Mouse (Mus musculus): ENCODE data around the gene Eci3. TPM values are rescaled to one million over a fixed set of nuclear protein-coding genes. Genes with fewer than 3 reads are reported as not detected.
"Not testable (repeated sequence)": the region's sequence is repeated elsewhere in the genome, so short reads cannot be mapped to it uniquely, and the experiment has no call there.

The Eci3 gene
- polyA plus RNA-seq, 1 experiment from 2014 or later = 0.58 TPM

DNA sequence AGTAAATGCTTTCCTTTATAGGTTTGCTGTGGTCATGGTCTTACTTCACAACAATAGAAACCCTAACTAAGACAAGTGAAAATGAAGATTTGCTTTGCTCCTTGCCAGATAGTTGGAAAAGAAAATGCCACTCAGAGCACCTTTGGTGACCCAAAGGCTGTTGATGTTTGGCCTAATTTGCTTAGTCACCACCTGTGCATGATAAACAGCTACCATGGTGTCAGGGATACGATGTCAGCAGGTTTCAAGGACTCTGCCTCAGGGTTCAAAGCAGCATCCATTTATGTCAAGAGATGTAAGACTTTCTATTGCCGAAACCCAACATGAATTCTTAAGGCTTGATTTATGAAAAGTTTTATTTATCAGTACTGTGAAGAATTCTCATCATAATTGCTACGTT, 13.8 kb upstream of the Eci3 start:
- no peaks in the 10 kb centered on the region for H3K9me3 ChIP-seq (ENCODE audit: control insufficient read depth, low read length)
- no peak overlapping the region for H3K27ac ChIP-seq (ENCODE audit: low read depth, low read length)
- H3K4me2 ChIP-seq (ENCODE audit: low read depth) = no peak overlapping the region
- H3K9ac ChIP-seq (ENCODE audit: low read length) = no peak overlapping the region
- ATAC-seq (ENCODE audit: insufficient read depth, low FRiP score, low TSS enrichment) = no peak
- H3K27me3 ChIP-seq (ENCODE audit: control insufficient read depth, insufficient read depth, low read length) = no peaks in the 10 kb centered on the region
- no peak overlapping the region for H3K4me3 ChIP-seq (ENCODE audit: low read depth, low read length)
- peaks cover 5% of the 10 kb centered on the region for H3K36me3 ChIP-seq (ENCODE audit: control insufficient read depth, insufficient read depth, low read length)
- 93% methylated on average over 3 of the region's 3 CpGs for WGBS
- no peaks in the 10 kb centered on the region for H3K4me1 ChIP-seq (ENCODE audit: control insufficient read depth, insufficient read depth, low read length)
- no peak for DNase-seq (ENCODE audit: low spot score)

- Histone ChIP-seq H3K9me3 (ENCODE audit: control insufficient read depth, low read length) (no peaks in the 10 kb centered on the region), H3K4me2 (ENCODE audit: low read depth) (no peak overlapping the region), H3K9ac (ENCODE audit: low read length) (no peak overlapping the region), H3K4me1 (ENCODE audit: control insufficient read depth, insufficient read depth, low read length) (no peaks in the 10 kb centered on the region), H3K27ac (ENCODE audit: low read depth, low read length) (no peak overlapping the region), H3K36me3 (ENCODE audit: control insufficient read depth, insufficient read depth, low read length) (peaks cover 5% of the 10 kb centered on the region), H3K27me3 (ENCODE audit: control insufficient read depth, insufficient read depth, low read length) (no peaks in the 10 kb centered on the region), H3K4me3 (ENCODE audit: low read depth, low read length) (no peak overlapping the region)
- DNase-seq (ENCODE audit: low spot score) (no peak), ATAC-seq (ENCODE audit: insufficient read depth, low FRiP score, low TSS enrichment) (no peak)
- 93% methylated on average over 4 of the region's 4 CpGs for WGBS
Observed at GRCm38 (mm10) chr13:34976116-34976515, 12.5 kb upstream of the Eci3 start.

DNA sequence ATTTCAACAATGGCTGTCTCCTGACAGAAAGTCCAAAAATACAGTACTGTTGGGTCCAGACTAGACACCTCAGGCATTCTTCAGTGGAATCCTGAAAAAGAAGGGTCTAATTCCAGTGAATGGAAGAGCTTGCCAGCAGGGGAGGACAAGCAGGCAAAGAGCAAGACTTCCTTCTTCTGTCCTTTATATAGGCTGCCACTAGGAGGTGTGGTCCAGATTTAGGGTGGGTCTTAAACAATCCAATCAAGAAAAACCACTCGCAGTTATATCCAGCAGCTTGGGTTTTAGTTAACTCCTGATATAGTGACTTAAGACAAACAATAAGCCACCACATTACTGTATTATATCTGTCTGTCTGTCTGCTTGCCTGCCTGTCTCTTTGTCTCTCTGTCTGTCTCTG, 10.2 kb upstream of the Eci3 start:
- Histone ChIP-seq H3K9me3 (ENCODE audit: control insufficient read depth, low read length) (no peaks in the 10 kb centered on the region), H3K36me3 (ENCODE audit: control insufficient read depth, insufficient read depth, low read length) (peaks cover 2% of the 10 kb centered on the region; the same call in 1 of the 2 replicates), H3K4me3 (ENCODE audit: low read depth, low read length) (no peak overlapping the region), H3K4me1 (ENCODE audit: control insufficient read depth, insufficient read depth, low read length) (no peaks in the 10 kb centered on the region), H3K4me2 (ENCODE audit: low read depth) (no peak overlapping the region), H3K9ac (ENCODE audit: low read length) (no peak overlapping the region), H3K27me3 (ENCODE audit: control insufficient read depth, insufficient read depth, low read length) (no peaks in the 10 kb centered on the region), H3K27ac (ENCODE audit: low read depth, low read length) (no peak overlapping the region)
- ATAC-seq (ENCODE audit: insufficient read depth, low FRiP score, low TSS enrichment) (no peak), DNase-seq (ENCODE audit: low spot score) (no peak)
- WGBS = 65% methylated on average over 1 of the region's 1 CpGs

DNA sequence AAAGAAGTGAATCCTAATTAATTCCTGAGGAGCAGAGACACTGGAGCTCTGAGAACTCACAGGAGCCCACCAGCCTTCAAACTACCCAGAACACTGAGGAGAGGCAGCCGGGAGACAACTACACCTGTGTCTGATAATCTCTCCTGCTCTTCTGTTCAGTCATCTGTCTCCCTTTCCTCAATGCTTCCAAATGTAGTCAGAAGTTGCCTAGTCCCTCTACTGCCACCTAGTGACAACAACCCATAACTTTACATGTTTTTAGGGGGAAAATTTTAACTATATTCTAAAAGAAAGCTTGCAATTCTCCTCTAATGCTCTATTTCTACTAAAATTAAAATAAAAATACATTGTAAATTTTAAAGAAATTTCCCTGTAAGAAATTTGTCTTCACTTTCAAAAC, 9.5 kb upstream of the Eci3 start:
- Histone ChIP-seq H3K9me3 (ENCODE audit: control insufficient read depth, low read length) (no peaks in the 10 kb centered on the region), H3K4me2 (ENCODE audit: low read depth) (no peak overlapping the region), H3K4me1 (ENCODE audit: control insufficient read depth, insufficient read depth, low read length) (no peaks in the 10 kb centered on the region), H3K27ac (ENCODE audit: low read depth, low read length) (no peak overlapping the region), H3K27me3 (ENCODE audit: control insufficient read depth, insufficient read depth, low read length) (no peaks in the 10 kb centered on the region), H3K36me3 (ENCODE audit: control insufficient read depth, insufficient read depth, low read length) (peaks cover 2% of the 10 kb centered on the region; the same call in 1 of the 2 replicates), H3K4me3 (ENCODE audit: low read depth, low read length) (no peak overlapping the region), H3K9ac (ENCODE audit: low read length) (no peak overlapping the region)
- ATAC-seq (ENCODE audit: insufficient read depth, low FRiP score, low TSS enrichment) (no peak), DNase-seq (ENCODE audit: low spot score) (no peak)
- WGBS = 39% methylated on average over 1 of the region's 1 CpGs

- not testable (repeated sequence) for H3K4me1 ChIP-seq (ENCODE audit: control insufficient read depth, insufficient read depth, low read length); H3K27me3 ChIP-seq (ENCODE audit: control insufficient read depth, insufficient read depth, low read length); H3K4me3 ChIP-seq (ENCODE audit: low read depth, low read length); H3K9me3 ChIP-seq (ENCODE audit: control insufficient read depth, low read length); ATAC-seq (ENCODE audit: insufficient read depth, low FRiP score, low TSS enrichment); H3K36me3 ChIP-seq (ENCODE audit: control insufficient read depth, insufficient read depth, low read length); DNase-seq (ENCODE audit: low spot score); H3K4me2 ChIP-seq (ENCODE audit: low read depth); H3K27ac ChIP-seq (ENCODE audit: low read depth, low read length); H3K9ac ChIP-seq (ENCODE audit: low read length)
Observed at GRCm38 (mm10) chr13:34972456-34972855, 8.8 kb upstream of the Eci3 start.

- H3K27me3 ChIP-seq (ENCODE audit: control insufficient read depth, insufficient read depth, low read length); H3K36me3 ChIP-seq (ENCODE audit: control insufficient read depth, insufficient read depth, low read length); H3K9ac ChIP-seq (ENCODE audit: low read length); DNase-seq (ENCODE audit: low spot score); H3K4me3 ChIP-seq (ENCODE audit: low read depth, low read length); H3K9me3 ChIP-seq (ENCODE audit: control insufficient read depth, low read length); H3K4me2 ChIP-seq (ENCODE audit: low read depth); H3K4me1 ChIP-seq (ENCODE audit: control insufficient read depth, insufficient read depth, low read length); ATAC-seq (ENCODE audit: insufficient read depth, low FRiP score, low TSS enrichment); H3K27ac ChIP-seq (ENCODE audit: low read depth, low read length): not testable (repeated sequence)
- WGBS = 64% methylated on average over 9 of the region's 9 CpGs
Observed at GRCm38 (mm10) chr13:34965647-34966046, 2.0 kb upstream of the Eci3 start.

DNA sequence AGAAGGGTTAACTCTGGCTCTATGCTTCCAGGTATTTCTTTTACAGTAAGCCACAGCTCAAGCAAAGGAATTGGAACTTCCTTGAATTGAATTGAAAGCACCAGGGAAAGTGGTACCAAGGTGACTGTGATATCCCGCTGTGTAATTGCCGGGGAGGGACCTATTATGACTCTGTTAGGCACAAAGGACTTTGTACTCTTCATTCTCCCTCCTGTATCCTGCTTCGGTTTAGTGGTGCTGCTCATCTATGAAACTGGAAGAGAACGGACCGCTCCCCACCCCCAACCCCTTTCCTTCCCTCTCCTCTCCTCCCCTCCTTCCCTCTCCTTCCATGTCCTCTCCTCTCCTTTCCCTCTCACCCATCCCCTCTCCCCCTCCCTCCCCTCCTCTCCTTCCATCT, 1.3 kb upstream of the Eci3 start:
- H3K4me2 ChIP-seq (ENCODE audit: low read depth) = peak overlapping the region; percentile 51
- peaks cover 5% of the 10 kb centered on the region for H3K27me3 ChIP-seq (ENCODE audit: control insufficient read depth, insufficient read depth, low read length)

GRCm38 (mm10) chr13:34964419-34964818, 809 bp upstream of the Eci3 start:
- no peaks in the 10 kb centered on the region for H3K4me1 ChIP-seq (ENCODE audit: control insufficient read depth, insufficient read depth, low read length)
- peaks cover 5% of the 10 kb centered on the region for H3K27me3 ChIP-seq (ENCODE audit: control insufficient read depth, insufficient read depth, low read length)
- H3K27ac ChIP-seq (ENCODE audit: low read depth, low read length) = no peak overlapping the region
- no peaks in the 10 kb centered on the region for H3K9me3 ChIP-seq (ENCODE audit: control insufficient read depth, low read length)
- DNase-seq (ENCODE audit: low spot score) (peak; percentile 22), ATAC-seq (ENCODE audit: insufficient read depth, low FRiP score, low TSS enrichment) (no peak)
- H3K36me3 ChIP-seq (ENCODE audit: control insufficient read depth, insufficient read depth, low read length) = no peaks in the 10 kb centered on the region
- peak overlapping the region; percentile 22; the same call in 1 of the 2 replicates for H3K4me3 ChIP-seq (ENCODE audit: low read depth, low read length)
- H3K4me2 ChIP-seq (ENCODE audit: low read depth) = peak overlapping the region; percentile 51
- WGBS = 3% methylated on average over 14 of the region's 14 CpGs
- H3K9ac ChIP-seq (ENCODE audit: low read length) = no peak overlapping the region

More for the DNA sequence above, 1.3 kb upstream of the Eci3 start:
- DNase-seq (ENCODE audit: low spot score) (no peak), ATAC-seq (ENCODE audit: insufficient read depth, low FRiP score, low TSS enrichment) (no peak)
- Histone ChIP-seq H3K4me3 (ENCODE audit: low read depth, low read length) (no peak overlapping the region), H3K36me3 (ENCODE audit: control insufficient read depth, insufficient read depth, low read length) (no peaks in the 10 kb centered on the region), H3K27ac (ENCODE audit: low read depth, low read length) (no peak overlapping the region), H3K9ac (ENCODE audit: low read length) (no peak overlapping the region), H3K4me1 (ENCODE audit: control insufficient read depth, insufficient read depth, low read length) (no peaks in the 10 kb centered on the region), H3K9me3 (ENCODE audit: control insufficient read depth, low read length) (no peaks in the 10 kb centered on the region)
- WGBS = 5% methylated on average over 5 of the region's 5 CpGs

DNA sequence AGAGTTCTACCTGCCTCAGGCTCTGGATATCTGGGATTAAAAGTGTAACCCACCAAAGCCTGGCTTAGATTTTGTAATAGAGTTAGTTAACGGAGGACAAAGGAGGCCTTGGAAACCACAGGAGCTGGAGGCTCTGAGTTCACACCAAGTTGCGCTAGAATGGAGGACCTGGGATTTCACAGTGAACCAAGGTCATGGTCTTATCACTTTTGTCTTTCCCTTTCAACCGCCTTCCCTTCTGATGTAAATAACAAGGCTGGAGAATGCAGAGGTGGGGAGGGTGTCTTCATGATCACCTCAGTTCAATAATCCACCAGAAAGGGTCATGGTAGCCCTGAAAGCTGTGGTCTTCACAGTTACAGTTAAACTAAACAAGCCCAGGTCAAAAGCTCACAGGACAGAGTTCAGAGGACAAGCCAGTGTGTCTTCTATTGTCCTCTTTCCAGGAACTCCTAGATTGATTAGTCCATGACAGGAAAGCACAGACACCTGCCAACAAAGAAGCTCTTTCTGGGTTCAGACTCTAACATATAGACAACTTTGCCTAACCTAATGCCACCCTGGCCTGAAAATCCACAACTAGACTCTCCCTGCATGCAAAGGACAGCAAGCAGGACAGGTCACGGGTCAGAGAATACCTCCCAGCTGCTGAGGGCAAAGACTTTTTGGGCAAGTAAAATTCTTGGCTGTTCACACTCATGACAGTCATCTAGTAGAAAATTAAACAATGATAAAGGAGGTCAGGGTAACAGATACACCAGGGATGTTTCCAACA, 2.4 kb downstream of the Eci3 start:
- 90% methylated on average over 4 of the region's 4 CpGs for WGBS
- no peak overlapping the region for H3K9ac ChIP-seq (ENCODE audit: low read length)
- ATAC-seq (ENCODE audit: insufficient read depth, low FRiP score, low TSS enrichment) (no peak), DNase-seq (ENCODE audit: low spot score) (no peak)
- H3K4me1 ChIP-seq (ENCODE audit: control insufficient read depth, insufficient read depth, low read length) = no peaks in the 10 kb centered on the region
- H3K36me3 ChIP-seq (ENCODE audit: control insufficient read depth, insufficient read depth, low read length) = no peaks in the 10 kb centered on the region
- H3K9me3 ChIP-seq (ENCODE audit: control insufficient read depth, low read length) = no peaks in the 10 kb centered on the region
- peaks cover 5% of the 10 kb centered on the region for H3K27me3 ChIP-seq (ENCODE audit: control insufficient read depth, insufficient read depth, low read length)
- H3K4me2 ChIP-seq (ENCODE audit: low read depth) = no peak overlapping the region
- no peak overlapping the region for H3K4me3 ChIP-seq (ENCODE audit: low read depth, low read length)
- H3K27ac ChIP-seq (ENCODE audit: low read depth, low read length) = no peak overlapping the region

All from neural tube, embryonic 11.5 days (tissue).